Mouse (Mus musculus) myocyte (in vitro differentiated cells): ENCODE data around the gene Fars2. TPM values are rescaled to one million over a fixed set of nuclear protein-coding genes. Genes with fewer than 3 reads are reported as not detected.

Source experiments
- H3K27me3 ChIP-seq: one replicate; pipeline ENCODE4 v1.6.1; 2011; ENCODE audit not compliant: control insufficient read depth, insufficient read depth, insufficient read length
- H3K36me3 ChIP-seq: one replicate; pipeline ENCODE4 v1.6.1; 2011; ENCODE audit not compliant: control insufficient read depth, insufficient read depth
- H3K4me2 ChIP-seq: one replicate; pipeline ENCODE4 v1.6.1; 2011; ENCODE audit warnings: low read depth, control low read depth
- H3K4me3 ChIP-seq: one replicate; pipeline ENCODE4 v1.5.1; 2011; ENCODE audit warnings: mild to moderate bottlenecking, control low read depth, moderate library complexity
- H3K79me2 ChIP-seq: one replicate; pipeline ENCODE4 v1.6.1; 2011; ENCODE audit not compliant: control insufficient read depth, insufficient read depth
- H3ac ChIP-seq: one replicate; pipeline ENCODE4 v1.6.1; 2011; ENCODE audit not compliant: control insufficient read depth, insufficient read length
- CEBPB ChIP-seq: IDR thresholded peaks from 2 replicates; pipeline ENCODE4 v1.6.1; 2011; ENCODE audit warnings: mild to moderate bottlenecking, moderate library complexity; ENCODE audit not compliant: poor library complexity, insufficient read depth, severe bottlenecking
- E2F4 ChIP-seq: IDR thresholded peaks from one replicate; pipeline ENCODE4 v1.6.1; 2011; ENCODE audit warnings: mild to moderate bottlenecking, control low read depth, moderate library complexity; ENCODE audit not compliant: insufficient read depth
- MAX ChIP-seq: IDR thresholded peaks from one replicate; pipeline ENCODE4 v1.6.1; 2011; ENCODE audit warnings: low read depth, mild to moderate bottlenecking, control low read depth
- MYOD1 ChIP-seq, 3 experiments: IDR thresholded peaks; one replicate each; pipeline ENCODE4 v1.6.1; 2011; ENCODE audit warnings: control low read depth in 2 of 3, low read depth in 2 of 3, mild to moderate bottlenecking in 2 of 3, moderate library complexity in 1 of 3; ENCODE audit not compliant: insufficient read length in 2 of 3, control insufficient read depth in 1 of 3
- MYOG ChIP-seq, 3 experiments: IDR thresholded peaks; one replicate each; pipeline ENCODE4 v1.6.1; 2011; ENCODE audit warnings: control low read depth in 2 of 3, low read depth in 2 of 3, mild to moderate bottlenecking in 2 of 3; ENCODE audit not compliant: insufficient read length in 2 of 3, control insufficient read depth in 1 of 3, insufficient read depth in 1 of 3
- POLR2A ChIP-seq: IDR thresholded peaks from one replicate; pipeline ENCODE4 v1.6.1; 2011; ENCODE audit warnings: low read depth, mild to moderate bottlenecking, control low read depth, moderate library complexity; ENCODE audit not compliant: insufficient read length
- POLR2AphosphoS2 ChIP-seq: IDR thresholded peaks from one replicate; pipeline ENCODE4 v1.6.1; 2011; ENCODE audit warnings: low read depth, control low read depth; ENCODE audit not compliant: insufficient read length
- REST ChIP-seq: IDR thresholded peaks from one replicate; pipeline ENCODE4 v1.6.1; 2011; ENCODE audit warnings: mild to moderate bottlenecking, control low read depth, moderate library complexity; ENCODE audit not compliant: insufficient read depth, insufficient read length
- SRF ChIP-seq: IDR thresholded peaks from one replicate; pipeline ENCODE4 v1.6.1; 2011; ENCODE audit warnings: low read depth; ENCODE audit not compliant: control insufficient read depth, insufficient read length
- TCF12 ChIP-seq: IDR thresholded peaks from one replicate; pipeline ENCODE4 v1.6.1; 2011; ENCODE audit warnings: mild to moderate bottlenecking, control low read depth; ENCODE audit not compliant: poor library complexity, insufficient read depth, severe bottlenecking
- TCF3 ChIP-seq: IDR thresholded peaks from one replicate; pipeline ENCODE4 v1.6.1; 2011; ENCODE audit warnings: low read depth, control low read depth; ENCODE audit not compliant: insufficient read length
- USF1 ChIP-seq: IDR thresholded peaks from one replicate; pipeline ENCODE4 v1.6.1; 2011; ENCODE audit warnings: low read depth, mild to moderate bottlenecking, control low read depth, moderate library complexity
- polyA plus RNA-seq: library from polyadenylated mRNA; unstranded; fragments of >200 nt; fragmentation: generic; extraction: Trizol; gene quantifications from one replicate; pipeline ENCODE4 v1.2.1, GENCODE M21; 2012; ENCODE audit warnings: missing spikeins

The Fars2 gene
- polyA plus RNA-seq, 1 experiment, result 53.6 TPM

- Histone ChIP-seq H3K4me3 (no peak overlapping the region), H3K36me3 (no peaks in the 10 kb centered on the region), H3K4me2 (peak overlapping the region; percentile 12), H3K27me3 (no peaks in the 10 kb centered on the region), H3ac (no peak overlapping the region), H3K79me2 (no peaks in the 10 kb centered on the region)
- no peak for TF ChIP-seq MYOG (IDR thresholded peaks at IDR 0.05; ENCODE audit: control insufficient read depth in 1 of 3, insufficient read depth in 1 of 3, insufficient read length in 2 of 3, low read depth in 2 of 3)
- TF ChIP-seq MAX, result no peak
- no peak for TF ChIP-seq USF1
- no peak for TF ChIP-seq TCF12
- TF ChIP-seq E2F4, result no peak
- no peak for TF ChIP-seq CEBPB
- TF ChIP-seq MYOD1 (IDR thresholded peaks at IDR 0.05; ENCODE audit: control insufficient read depth in 1 of 3, insufficient read length in 2 of 3, low read depth in 2 of 3), result no peak
- TF ChIP-seq SRF, result no peak
- no peak for TF ChIP-seq POLR2A
- TF ChIP-seq POLR2AphosphoS2, result no peak
- TF ChIP-seq TCF3, result no peak
- no peak for TF ChIP-seq REST
Observed at GRCm38 (mm10) chr13:36724533-36725470, 607.6 kb downstream of the Fars2 start.

GRCm38 (mm10) chr13:36725881-36726280 lies 608.7 kb downstream of the Fars2 start:
- TF ChIP-seq SRF (no peak), E2F4 (no peak), CEBPB (no peak), MYOD1 (IDR thresholded peaks at IDR 0.05; ENCODE audit: control insufficient read depth in 1 of 3, insufficient read length in 2 of 3, low read depth in 2 of 3) (no peak), POLR2AphosphoS2 (no peak), MAX (no peak), MYOG (IDR thresholded peaks at IDR 0.05; ENCODE audit: control insufficient read depth in 1 of 3, insufficient read depth in 1 of 3, insufficient read length in 2 of 3, low read depth in 2 of 3) (no peak), REST (no peak), TCF3 (no peak), USF1 (no peak), TCF12 (no peak), POLR2A (no peak)
- no peaks in the 10 kb centered on the region for H3K27me3 ChIP-seq
- no peaks in the 10 kb centered on the region for H3K79me2 ChIP-seq
- H3ac ChIP-seq, result no peak overlapping the region
- no peak overlapping the region for H3K4me3 ChIP-seq
- H3K36me3 ChIP-seq, result no peaks in the 10 kb centered on the region
- no peak overlapping the region for H3K4me2 ChIP-seq

- Histone ChIP-seq H3ac (no peak overlapping the region), H3K36me3 (no peaks in the 10 kb centered on the region), H3K4me3 (no peak overlapping the region), H3K4me2 (peak overlapping the region; percentile 27), H3K27me3 (no peaks in the 10 kb centered on the region), H3K79me2 (no peaks in the 10 kb centered on the region)
- TF ChIP-seq POLR2AphosphoS2 (no peak), MYOG (IDR thresholded peaks at IDR 0.05; ENCODE audit: control insufficient read depth in 1 of 3, insufficient read depth in 1 of 3, insufficient read length in 2 of 3, low read depth in 2 of 3) (no peak), MAX (no peak), MYOD1 (IDR thresholded peaks at IDR 0.05; ENCODE audit: control insufficient read depth in 1 of 3, insufficient read length in 2 of 3, low read depth in 2 of 3) (no peak), CEBPB (no peak), REST (no peak), E2F4 (no peak), POLR2A (no peak), TCF3 (no peak), SRF (no peak)
Observed at GRCm38 (mm10) chr13:36726551-36726950, 609.3 kb downstream of the Fars2 start.

GRCm38 (mm10) chr13:36726951-36727778 lies 610.0 kb downstream of the Fars2 start:
- Histone ChIP-seq H3K79me2 (no peaks in the 10 kb centered on the region), H3K36me3 (no peaks in the 10 kb centered on the region)
- TF ChIP-seq TCF3 (no peak), TCF12 (no peak), MAX (no peak), USF1 (no peak), E2F4 (no peak), SRF (no peak), MYOG (IDR thresholded peaks at IDR 0.05; ENCODE audit: control insufficient read depth in 1 of 3, insufficient read depth in 1 of 3, insufficient read length in 2 of 3, low read depth in 2 of 3) (no peak)

More at GRCm38 (mm10) chr13:36726951-36727778, 610.0 kb downstream of the Fars2 start:
- Histone ChIP-seq H3K27me3 (no peaks in the 10 kb centered on the region), H3K4me3 (no peak overlapping the region), H3ac (no peak overlapping the region), H3K4me2 (peak overlapping the region; percentile 27)
